Mouse (Mus musculus): ENCODE data around the gene Spint5.

- TF ChIP-seq EP300 (IDR thresholded peaks at IDR 0.05; ENCODE audit: low read depth), result no peak
- TF ChIP-seq CTCF (IDR thresholded peaks at IDR 0.05; ENCODE audit: low read depth), result no peak
Observed at GRCm38 (mm10) chr2:164744987-164745386, 29.9 kb downstream of the Spint5 start.
